Mouse (Mus musculus): ENCODE measurements around the gene Gtf2ird1. TPM values are rescaled to one million over a fixed set of nuclear protein-coding genes. Genes with fewer than 3 reads are reported as not detected.
A peak's percentile ranks its signal among the peaks of the same experiment; 100 is the strongest.

The Gtf2ird1 gene
- polyA plus RNA-seq, 1 experiment from 2014 or later, result 75.6 TPM

DNA sequence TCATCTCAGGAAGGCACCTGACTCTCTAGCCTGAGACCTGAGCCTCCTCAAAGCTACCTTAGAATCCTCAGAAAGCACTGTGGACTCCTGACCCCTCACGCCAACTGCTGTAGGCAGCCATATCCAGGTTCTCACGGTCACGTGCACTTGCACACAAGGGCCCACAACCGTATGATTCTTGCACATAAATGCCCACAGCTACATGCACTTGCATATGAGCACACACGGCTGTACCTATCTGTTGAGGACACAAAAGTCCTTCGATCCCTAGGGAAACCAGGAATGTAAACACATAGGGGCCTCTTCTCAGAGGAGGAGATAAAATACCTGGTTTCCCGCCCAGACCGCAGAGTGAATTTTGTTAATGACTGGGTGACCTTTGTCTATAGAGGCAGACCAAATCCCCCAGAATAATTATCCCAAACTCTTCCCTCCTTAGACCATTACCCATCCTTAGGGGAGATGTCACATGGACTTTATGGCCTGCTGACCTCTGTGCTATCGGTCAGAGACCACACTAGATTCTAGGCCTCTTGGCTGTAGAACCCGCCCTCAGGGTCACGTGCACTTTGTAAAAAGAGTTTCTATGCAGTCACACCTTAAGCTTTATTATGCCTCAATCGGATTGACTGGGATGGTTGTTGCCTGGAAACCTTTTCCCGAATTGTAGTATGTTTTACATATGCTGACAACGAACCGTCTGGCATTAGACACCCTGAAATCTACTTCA, 58.9 kb downstream of the Gtf2ird1 start:
- peaks cover 22% of the 10 kb centered on the region for H3K36me3 ChIP-seq (ENCODE audit: control insufficient read depth, insufficient read depth, low read length)
- no peak for ATAC-seq (ENCODE audit: insufficient read depth, low FRiP score, low TSS enrichment)
- no peaks in the 10 kb centered on the region for H3K4me1 ChIP-seq (ENCODE audit: control insufficient read depth, insufficient read depth, low read length)
- H3K9ac ChIP-seq (ENCODE audit: low read length), result no peak overlapping the region
- WGBS, result 91% methylated on average over 15 of the region's 15 CpGs
- H3K27ac ChIP-seq (ENCODE audit: low read depth, low read length), result no peak overlapping the region
- H3K9me3 ChIP-seq (ENCODE audit: control insufficient read depth, low read length), result no peaks in the 10 kb centered on the region
- DNase-seq (ENCODE audit: low spot score), result no peak
- H3K27me3 ChIP-seq (ENCODE audit: control insufficient read depth, insufficient read depth, low read length), result no peaks in the 10 kb centered on the region
- no peak overlapping the region for H3K4me2 ChIP-seq (ENCODE audit: low read depth)
- H3K4me3 ChIP-seq (ENCODE audit: low read depth, low read length), result no peak overlapping the region

GRCm38 (mm10) chr5:134396519-134396918, 60.0 kb downstream of the Gtf2ird1 start:
- Histone ChIP-seq H3K36me3 (ENCODE audit: control insufficient read depth, insufficient read depth, low read length) (peaks cover 18% of the 10 kb centered on the region), H3K4me1 (ENCODE audit: control insufficient read depth, insufficient read depth, low read length) (no peaks in the 10 kb centered on the region), H3K9ac (ENCODE audit: low read length) (no peak overlapping the region), H3K4me2 (ENCODE audit: low read depth) (no peak overlapping the region), H3K27me3 (ENCODE audit: control insufficient read depth, insufficient read depth, low read length) (no peaks in the 10 kb centered on the region), H3K27ac (ENCODE audit: low read depth, low read length) (no peak overlapping the region), H3K9me3 (ENCODE audit: control insufficient read depth, low read length) (no peaks in the 10 kb centered on the region), H3K4me3 (ENCODE audit: low read depth, low read length) (no peak overlapping the region)
- 80% methylated on average over 9 of the region's 9 CpGs for WGBS
- ATAC-seq (ENCODE audit: insufficient read depth, low FRiP score, low TSS enrichment), result no peak
- DNase-seq (ENCODE audit: low spot score), result no peak

DNA sequence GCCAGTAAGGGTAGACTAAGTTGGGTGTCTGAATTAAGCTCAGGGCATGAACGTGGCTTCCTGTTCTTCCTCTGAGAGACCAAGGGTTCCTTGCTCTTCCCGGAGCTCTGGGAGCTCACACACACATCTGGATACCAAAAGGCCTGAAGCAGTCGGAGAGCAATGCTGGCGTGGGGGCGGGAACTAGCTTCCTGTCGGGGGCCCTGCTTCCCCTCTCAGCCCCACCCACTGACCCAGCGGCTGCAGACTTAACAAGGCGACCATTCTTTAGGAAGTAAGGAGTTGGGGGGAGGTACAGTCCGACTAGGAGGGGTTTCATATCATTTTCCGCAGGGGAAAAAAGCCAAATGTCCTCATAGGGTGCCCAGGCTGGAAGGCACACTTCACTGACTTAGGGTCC, 61.9 kb downstream of the Gtf2ird1 start:
- Histone ChIP-seq H3K36me3 (ENCODE audit: control insufficient read depth, insufficient read depth, low read length) (peaks cover 29% of the 10 kb centered on the region), H3K9ac (ENCODE audit: low read length) (no peak overlapping the region), H3K4me2 (ENCODE audit: low read depth) (no peak overlapping the region), H3K4me3 (ENCODE audit: low read depth, low read length) (no peak overlapping the region), H3K27ac (ENCODE audit: low read depth, low read length) (0 out of 2 replicates have a peak overlapping the region, but pooled peaks have one; percentile 20), H3K27me3 (ENCODE audit: control insufficient read depth, insufficient read depth, low read length) (no peaks in the 10 kb centered on the region), H3K9me3 (ENCODE audit: control insufficient read depth, low read length) (no peaks in the 10 kb centered on the region), H3K4me1 (ENCODE audit: control insufficient read depth, insufficient read depth, low read length) (no peaks in the 10 kb centered on the region)
- no peak for ATAC-seq (ENCODE audit: insufficient read depth, low FRiP score, low TSS enrichment)
- peak; percentile 75 for DNase-seq (ENCODE audit: low spot score)
- 43% methylated on average over 10 of the region's 10 CpGs for WGBS

DNA sequence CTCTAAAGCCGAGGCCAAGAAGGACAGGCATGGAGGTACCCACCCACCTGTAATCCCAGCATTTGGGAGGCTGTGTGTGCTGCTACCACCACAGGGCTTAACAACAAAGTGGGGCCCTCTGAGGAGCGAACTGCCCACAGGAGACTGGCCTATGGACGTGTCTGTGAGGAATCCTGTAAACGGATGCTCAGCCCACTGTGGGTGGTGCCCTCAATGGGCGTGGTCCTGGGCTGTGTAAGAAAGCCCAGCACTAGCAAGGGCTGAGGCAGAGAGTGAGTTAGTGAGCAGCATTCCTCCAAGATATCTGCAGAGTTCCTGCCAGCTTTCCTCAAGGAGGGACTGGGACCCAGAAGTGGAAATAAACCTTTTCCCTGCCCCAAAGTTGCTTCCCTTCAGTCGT, 62.9 kb downstream of the Gtf2ird1 start:
- H3K27ac ChIP-seq (ENCODE audit: low read depth, low read length), result no peak overlapping the region
- no peak for ATAC-seq (ENCODE audit: insufficient read depth, low FRiP score, low TSS enrichment)
- no peak overlapping the region for H3K9ac ChIP-seq (ENCODE audit: low read length)
- H3K27me3 ChIP-seq (ENCODE audit: control insufficient read depth, insufficient read depth, low read length), result no peaks in the 10 kb centered on the region
- no peak overlapping the region for H3K4me3 ChIP-seq (ENCODE audit: low read depth, low read length)
- no peaks in the 10 kb centered on the region for H3K9me3 ChIP-seq (ENCODE audit: control insufficient read depth, low read length)
- no peak overlapping the region for H3K4me2 ChIP-seq (ENCODE audit: low read depth)
- no peak for DNase-seq (ENCODE audit: low spot score)
- H3K4me1 ChIP-seq (ENCODE audit: control insufficient read depth, insufficient read depth, low read length), result no peaks in the 10 kb centered on the region
- H3K36me3 ChIP-seq (ENCODE audit: control insufficient read depth, insufficient read depth, low read length), result peaks cover 35% of the 10 kb centered on the region
- 79% methylated on average over 6 of the region's 6 CpGs for WGBS

GRCm38 (mm10) chr5:134385106-134385505, 71.4 kb downstream of the Gtf2ird1 start:
- ATAC-seq (ENCODE audit: insufficient read depth, low FRiP score, low TSS enrichment) (no peak), DNase-seq (ENCODE audit: low spot score) (peak; percentile 78)
- Histone ChIP-seq H3K9ac (ENCODE audit: low read length) (no peak overlapping the region), H3K9me3 (ENCODE audit: control insufficient read depth, low read length) (no peaks in the 10 kb centered on the region), H3K4me3 (ENCODE audit: low read depth, low read length) (no peak overlapping the region), H3K27me3 (ENCODE audit: control insufficient read depth, insufficient read depth, low read length) (no peaks in the 10 kb centered on the region), H3K4me2 (ENCODE audit: low read depth) (no peak overlapping the region), H3K4me1 (ENCODE audit: control insufficient read depth, insufficient read depth, low read length) (no peaks in the 10 kb centered on the region), H3K27ac (ENCODE audit: low read depth, low read length) (no peak overlapping the region), H3K36me3 (ENCODE audit: control insufficient read depth, insufficient read depth, low read length) (peaks cover 36% of the 10 kb centered on the region)
- 76% methylated on average over 2 of the region's 2 CpGs for WGBS

DNA sequence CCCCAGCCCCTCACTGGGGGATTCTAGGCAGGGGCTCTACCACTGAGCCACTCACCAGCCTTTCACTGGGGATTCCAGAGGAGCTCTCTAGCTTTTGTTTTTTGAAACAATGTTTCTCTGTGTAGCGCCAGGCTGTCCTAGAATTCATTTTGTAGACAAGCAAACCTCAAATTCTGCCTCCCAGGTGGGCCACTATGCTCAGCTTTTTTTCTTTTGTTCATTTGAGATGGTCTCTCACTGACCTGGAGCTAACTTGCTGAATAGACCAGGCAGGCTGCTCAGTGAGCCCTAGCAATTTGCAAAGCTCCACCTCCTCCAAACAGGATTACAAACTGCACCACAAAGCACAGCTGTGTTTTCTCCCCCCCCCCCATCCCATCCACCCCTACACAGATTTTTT, 81.3 kb downstream of the Gtf2ird1 start:
- no peaks in the 10 kb centered on the region for H3K4me1 ChIP-seq (ENCODE audit: control insufficient read depth, insufficient read depth, low read length)
- H3K9ac ChIP-seq (ENCODE audit: low read length), result no peak overlapping the region
- DNase-seq (ENCODE audit: low spot score) (no peak), ATAC-seq (ENCODE audit: insufficient read depth, low FRiP score, low TSS enrichment) (no peak)
- peaks cover 20% of the 10 kb centered on the region for H3K36me3 ChIP-seq (ENCODE audit: control insufficient read depth, insufficient read depth, low read length)
- H3K27me3 ChIP-seq (ENCODE audit: control insufficient read depth, insufficient read depth, low read length), result no peaks in the 10 kb centered on the region
- H3K4me2 ChIP-seq (ENCODE audit: low read depth), result no peak overlapping the region
- 95% methylated on average over 1 of the region's 1 CpGs for WGBS
- no peaks in the 10 kb centered on the region for H3K9me3 ChIP-seq (ENCODE audit: control insufficient read depth, low read length)
- no peak overlapping the region for H3K4me3 ChIP-seq (ENCODE audit: low read depth, low read length)
- H3K27ac ChIP-seq (ENCODE audit: low read depth, low read length), result no peak overlapping the region

DNA sequence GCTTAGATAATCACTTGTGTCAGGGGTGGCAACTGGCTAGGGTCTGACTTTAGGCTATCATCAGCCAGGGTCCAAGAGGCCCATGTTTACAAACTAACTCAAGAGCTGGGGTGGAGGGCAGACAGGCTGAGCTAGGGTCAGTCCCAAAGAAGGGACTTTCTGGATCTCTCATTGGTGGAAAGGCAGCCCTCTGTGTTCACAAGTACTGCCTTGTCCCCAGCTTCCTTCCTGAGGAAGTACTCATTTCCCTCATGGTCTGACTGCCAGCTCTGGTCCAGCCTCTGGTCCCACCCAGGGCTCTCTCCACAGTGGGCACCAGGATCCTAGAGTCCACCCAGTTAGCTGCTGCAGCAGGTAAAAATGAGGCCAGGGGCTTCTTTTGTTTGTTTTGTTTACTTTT, 82.0 kb downstream of the Gtf2ird1 start:
- H3K27ac ChIP-seq (ENCODE audit: low read depth, low read length), result no peak overlapping the region

DNA sequence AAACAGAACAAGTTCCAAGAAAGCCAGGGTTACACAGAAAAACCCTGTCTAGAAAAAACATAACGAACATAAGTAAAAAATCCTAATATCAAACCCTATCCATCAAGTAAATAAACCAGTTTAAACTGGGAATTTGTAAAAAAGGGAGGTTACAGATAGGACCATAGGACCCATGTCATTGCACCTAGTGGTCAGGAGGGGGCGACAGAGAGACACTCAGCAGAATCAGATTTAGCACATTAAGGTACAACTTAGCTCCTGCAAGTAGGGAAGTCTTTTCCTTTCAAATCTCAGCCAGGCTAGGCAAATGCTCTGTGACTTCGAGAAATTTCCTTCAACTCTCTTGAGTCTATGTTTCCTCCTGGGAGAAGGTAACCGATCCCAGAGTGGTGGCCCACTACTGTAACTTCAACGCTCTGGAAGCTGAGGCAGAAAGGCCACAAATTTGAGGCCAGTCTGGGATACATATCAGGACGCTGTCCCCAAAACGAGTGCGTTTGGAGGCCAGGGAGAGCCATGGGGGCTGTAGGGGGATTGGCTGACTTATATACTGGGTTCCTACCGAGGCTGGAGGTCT, 82.5 kb downstream of the Gtf2ird1 start:
- DNase-seq (ENCODE audit: low spot score) (peak; percentile 60), ATAC-seq (ENCODE audit: insufficient read depth, low FRiP score, low TSS enrichment) (no peak)
- 72% methylated on average over 9 of the region's 9 CpGs for WGBS
- Histone ChIP-seq H3K9ac (ENCODE audit: low read length) (no peak overlapping the region), H3K4me2 (ENCODE audit: low read depth) (no peak overlapping the region), H3K27me3 (ENCODE audit: control insufficient read depth, insufficient read depth, low read length) (no peaks in the 10 kb centered on the region), H3K9me3 (ENCODE audit: control insufficient read depth, low read length) (no peaks in the 10 kb centered on the region), H3K36me3 (ENCODE audit: control insufficient read depth, insufficient read depth, low read length) (peaks cover 20% of the 10 kb centered on the region), H3K4me3 (ENCODE audit: low read depth, low read length) (no peak overlapping the region), H3K27ac (ENCODE audit: low read depth, low read length) (no peak overlapping the region), H3K4me1 (ENCODE audit: control insufficient read depth, insufficient read depth, low read length) (no peaks in the 10 kb centered on the region)

More for the DNA sequence above, 82.0 kb downstream of the Gtf2ird1 start:
- H3K4me3 ChIP-seq (ENCODE audit: low read depth, low read length), result no peak overlapping the region
- ATAC-seq (ENCODE audit: insufficient read depth, low FRiP score, low TSS enrichment) (no peak), DNase-seq (ENCODE audit: low spot score) (no peak)
- H3K4me1 ChIP-seq (ENCODE audit: control insufficient read depth, insufficient read depth, low read length), result no peaks in the 10 kb centered on the region
- H3K27me3 ChIP-seq (ENCODE audit: control insufficient read depth, insufficient read depth, low read length), result no peaks in the 10 kb centered on the region
- no peak overlapping the region for H3K9ac ChIP-seq (ENCODE audit: low read length)
- H3K36me3 ChIP-seq (ENCODE audit: control insufficient read depth, insufficient read depth, low read length), result peaks cover 20% of the 10 kb centered on the region
- H3K9me3 ChIP-seq (ENCODE audit: control insufficient read depth, low read length), result no peaks in the 10 kb centered on the region
- no peak overlapping the region for H3K4me2 ChIP-seq (ENCODE audit: low read depth)

Measured in neural tube, embryonic 11.5 days (tissue).